Comparison of ENCODE assay signal across 16 mouse cellular contexts in genomic region chr7:130653036-130653555, GRCm38 (mm10).
DNase-seq lines count a peak whose midpoint lies in the region; ATAC-seq and TF ChIP-seq lines count a peak whose summit lies in the region.
"Had no signal": no experiment of that assay in that cellular context is flagged by ENCODE, and none has a peak within 500 bp of the region (broad histone marks: within the 10 kb centered on the region; RNA-seq: fewer than 3 reads in every experiment).

No protein-coding gene starts in this region.

- no peak overlapping the region for H3K9ac ChIP-seq in heart, embryonic 12.5 days
- no peak overlapping the region for H3K9ac ChIP-seq in neural tube, embryonic 13.5 days
- H3K9ac ChIP-seq: embryonic facial prominence, embryonic 15.5 days had no signal

- no peak for ATAC-seq in heart, embryonic 12.5 days (ENCODE audit: insufficient number of reproducible peaks, low FRiP score)
- 0 out of 2 replicates have a peak, but pooled peaks have one; percentile 21 for ATAC-seq in neural tube, embryonic 13.5 days (ENCODE audit: low read depth)

- H3K27ac ChIP-seq in heart, embryonic 12.5 days (ENCODE audit: poor library complexity, severe bottlenecking): peak overlapping the region; percentile 85; the same call in 1 of the 2 replicates
- H3K27ac ChIP-seq in kidney, adult 2 months (ENCODE audit: insufficient read depth, low read depth, low read length): peak overlapping the region; percentile 70
- H3K27ac ChIP-seq in neural tube, embryonic 13.5 days (replicated peaks): peak overlapping the region; percentile 43
- H3K27ac ChIP-seq: embryonic facial prominence, embryonic 15.5 days; layer of hippocampus, adult 2 months had no signal

- TF ChIP-seq CTCF in kidney, adult 2 months (conservative IDR thresholded peaks at IDR 0.05; ENCODE audit: insufficient read depth, insufficient read length, low read depth, low read length): no peak

- H3K4me1 ChIP-seq in heart, embryonic 12.5 days (replicated peaks): peaks cover 97% of the 10 kb centered on the region
- H3K4me1 ChIP-seq in kidney, adult 2 months (ENCODE audit: control insufficient read depth, insufficient read depth, low read length): peaks cover 54% of the 10 kb centered on the region
- H3K4me1 ChIP-seq in neural tube, embryonic 13.5 days (replicated peaks): peaks cover 52% of the 10 kb centered on the region

- H3K4me2 ChIP-seq in heart, embryonic 12.5 days: no peak overlapping the region
- H3K4me2 ChIP-seq in neural tube, embryonic 13.5 days: no peak overlapping the region
- H3K4me2 ChIP-seq: embryonic facial prominence, embryonic 15.5 days had no signal

- no peaks in the 10 kb centered on the region for H3K27me3 ChIP-seq in heart, embryonic 12.5 days (replicated peaks)
- H3K27me3 ChIP-seq in kidney, adult 2 months (replicated peaks; ENCODE audit: control insufficient read depth, insufficient read depth, low read length): no peaks in the 10 kb centered on the region
- H3K27me3 ChIP-seq in neural tube, embryonic 13.5 days: no peaks in the 10 kb centered on the region
- H3K27me3 ChIP-seq: embryonic facial prominence, embryonic 15.5 days had no signal

- intact Hi-C loops in heart, postnatal 25 days (cut with DNase I): no loop called here

- no peaks in the 10 kb centered on the region for H3K36me3 ChIP-seq in heart, embryonic 12.5 days
- H3K36me3 ChIP-seq in kidney, adult 2 months (ENCODE audit: control insufficient read depth, insufficient read depth, low read length): no peaks in the 10 kb centered on the region
- no peaks in the 10 kb centered on the region for H3K36me3 ChIP-seq in neural tube, embryonic 13.5 days
- H3K36me3 ChIP-seq: embryonic facial prominence, embryonic 15.5 days had no signal

- 73% methylated on average over 6 of the region's 6 CpGs for WGBS in heart, embryonic 12.5 days
- 53% methylated on average over 6 of the region's 6 CpGs for WGBS in kidney, adult 2 months
- WGBS in neural tube, embryonic 13.5 days: 53% methylated on average over 6 of the region's 6 CpGs

- TF ChIP-seq POLR2A in kidney, adult 2 months (IDR thresholded peaks at IDR 0.05; ENCODE audit: low read depth, low read length): no peak

- H3K9me3 ChIP-seq in heart, embryonic 12.5 days (replicated peaks): no peaks in the 10 kb centered on the region
- H3K9me3 ChIP-seq in neural tube, embryonic 13.5 days: no peaks in the 10 kb centered on the region
- H3K9me3 ChIP-seq: embryonic facial prominence, embryonic 15.5 days had no signal

- H3K4me3 ChIP-seq in heart, embryonic 12.5 days: no peak overlapping the region
- no peak overlapping the region for H3K4me3 ChIP-seq in kidney, adult 2 months (ENCODE audit: insufficient read depth, low read depth, low read length)
- no peak overlapping the region for H3K4me3 ChIP-seq in neural tube, embryonic 13.5 days
- H3K4me3 ChIP-seq: embryonic facial prominence, embryonic 15.5 days; layer of hippocampus, adult 2 months had no signal

- DNase-seq in heart, postnatal 25 days (ENCODE audit: low spot score): no peak
- DNase-seq in kidney, adult 2 months: peak; percentile 76
- no peak for DNase-seq in kidney, postnatal 25 days
- DNase-seq in neural tube, embryonic 10.5 days (ENCODE audit: extremely low spot score, low spot score): no peak
- DNase-seq in retina, postnatal 1 day: peak; percentile 74
- DNase-seq: cerebellum, postnatal 14 days; embryo, embryonic 11 days; gastrocnemius, postnatal 36 days; liver; lung, adult 2 months; lung, postnatal 36 days; thymus, postnatal 36 days had no signal

Comparison
In these comparisons a context has a peak if more than half of its experiments do, and no peak if none do; other contexts are left out.
1. DNase-seq: peak in kidney, adult 2 months (single experiment) and retina, postnatal 1 day (single experiment); none in heart, postnatal 25 days (single experiment), kidney, postnatal 25 days (0 of 2) and neural tube, embryonic 10.5 days (single experiment).
2. Peak in every context shown above with its lines, with median percentiles within 50 percentile points of each other: H3K27ac ChIP-seq.